Mouse (Mus musculus) small intestine, adult 2 months (tissue): ENCODE data around the gene Slc22a5.

ENCODE experiments used
- CTCF ChIP-seq: fragments of 200-500 bp; IDR thresholded peaks from 2 replicates; pipeline ENCODE4 v1.5.1; 2012; ENCODE audit warnings: low read depth, mild to moderate bottlenecking, control low read depth, inconsistent platforms, low read length, moderate library complexity, mixed read lengths; ENCODE audit not compliant: insufficient replicate concordance, insufficient read length; ENCODE audit errors: extremely low read depth
- POLR2A ChIP-seq: fragments of 200-500 bp; IDR thresholded peaks from 2 replicates; pipeline ENCODE4 v1.6.1; 2012; ENCODE audit warnings: low read depth, mild to moderate bottlenecking, control low read depth, inconsistent platforms, low read length, moderate library complexity

DNA sequence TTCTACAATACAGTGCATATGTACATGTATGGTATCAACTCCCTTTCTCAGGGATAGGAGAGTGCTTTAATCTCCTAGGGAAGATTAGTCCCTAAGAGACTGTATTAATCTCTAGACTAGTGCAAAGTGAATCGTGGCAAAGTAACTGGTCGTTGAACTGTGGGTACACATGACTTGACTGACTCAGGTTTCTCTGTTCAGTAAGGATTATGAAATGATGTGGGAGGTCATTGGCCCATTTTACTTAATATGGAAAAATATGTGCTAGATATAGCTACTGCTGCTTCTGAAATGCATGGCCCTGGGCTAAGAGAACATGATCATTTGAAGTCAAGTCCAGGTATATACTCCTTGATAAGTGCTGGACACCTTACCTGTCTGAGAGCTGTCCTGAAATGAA, 8.2 kb downstream of the Slc22a5 start:
- TF ChIP-seq POLR2A (no peak), CTCF (no peak)
